Mouse (Mus musculus) heart, embryonic 10.5 days (tissue): ENCODE measurements around the gene Ccdc81. TPM values are rescaled to one million over a fixed set of nuclear protein-coding genes. Genes with fewer than 3 reads are reported as not detected.

Source experiments
- DNase-seq: peaks from one replicate; pipeline ENCODE4 v3.0.0-alpha.2; 2017; ENCODE audit warnings: low spot score
- H3K27ac ChIP-seq: fragments of 300-500 bp; sonication (generic); 2 replicates; pipeline ENCODE4 v1.5.1; 2016; ENCODE audit warnings: mild to moderate bottlenecking
- H3K27me3 ChIP-seq: fragments of 300-500 bp; sonication (generic); 2 replicates; pipeline ENCODE4 v1.6.1; 2016; ENCODE audit warnings: mild to moderate bottlenecking; ENCODE audit not compliant: poor library complexity, insufficient read depth, severe bottlenecking
- H3K36me3 ChIP-seq: fragments of 300-500 bp; sonication (generic); 2 replicates; pipeline ENCODE4 v1.6.1; 2016; ENCODE audit warnings: mild to moderate bottlenecking, moderate library complexity
- H3K4me1 ChIP-seq: fragments of 300-500 bp; sonication (generic); 2 replicates; pipeline ENCODE4 v1.6.1; 2016; ENCODE audit warnings: mild to moderate bottlenecking
- H3K4me3 ChIP-seq: fragments of 300-500 bp; sonication (generic); 2 replicates; pipeline ENCODE4 v1.5.1; 2016; ENCODE audit warnings: mild to moderate bottlenecking, moderate library complexity
- H3K9me3 ChIP-seq: fragments of 300-500 bp; sonication (generic); 2 replicates; pipeline ENCODE4 v1.6.1; 2016; ENCODE audit warnings: mild to moderate bottlenecking, moderate library complexity
- WGBS: fragments of 180-500 bp; shearing (Covaris S2); methylation state at CpG from one replicate; pipeline ENCODE4 v1.1.7; 2016; 5-methylcytosine and 5-hydroxymethylcytosine counted together
- polyA plus RNA-seq: library from polyadenylated mRNA; unstranded; fragments of >200 nt; fragmentation: Nextera tagmentation; extraction: Ambion mirVana; gene quantifications from 2 replicates; pipeline ENCODE4 v1.2.1, GENCODE M21; 2016

The Ccdc81 gene
- polyA plus RNA-seq, 1 experiment from 2014 or later: 0.05 TPM

DNA sequence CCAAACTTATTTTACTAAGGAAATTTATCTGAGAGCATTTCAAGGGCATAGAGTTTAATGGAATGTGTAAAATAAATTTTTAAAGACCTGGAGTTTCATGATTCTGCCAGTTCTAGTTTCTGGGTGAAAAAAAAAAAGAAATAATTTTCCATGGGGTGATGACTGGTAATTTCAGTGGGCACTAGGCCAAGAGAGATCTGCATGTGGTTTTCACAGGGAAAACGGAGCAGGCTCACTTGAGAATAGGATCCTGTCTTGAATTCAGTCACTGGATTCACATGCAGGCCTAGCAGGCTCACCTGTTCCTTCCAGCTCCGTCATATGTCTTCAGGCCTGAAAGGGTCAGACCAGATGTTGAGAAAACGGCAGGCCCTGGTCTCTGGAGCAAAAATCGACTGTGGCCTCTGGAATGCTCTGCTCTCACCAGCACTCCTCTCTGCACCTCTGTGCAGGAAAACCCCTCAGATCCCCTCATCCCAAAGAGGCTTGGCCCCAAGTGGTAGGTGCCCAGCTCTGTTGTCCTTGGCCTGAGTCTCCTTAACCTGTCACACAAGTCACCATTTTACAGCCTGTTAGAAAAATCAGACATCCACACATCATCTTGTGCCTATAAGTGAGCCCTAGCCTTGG lies 74.9 kb downstream of the Ccdc81 start:
- 75% methylated on average over 4 of the region's 4 CpGs for WGBS

More for the DNA sequence above, 74.9 kb downstream of the Ccdc81 start:
- H3K9me3 ChIP-seq: no peaks in the 10 kb centered on the region
- H3K27ac ChIP-seq: no peak overlapping the region
- no peaks in the 10 kb centered on the region for H3K36me3 ChIP-seq
- H3K27me3 ChIP-seq: no peaks in the 10 kb centered on the region
- DNase-seq: peak; percentile 52
- no peak overlapping the region for H3K4me3 ChIP-seq
- peaks cover 5% of the 10 kb centered on the region; the same call in 1 of the 2 replicates for H3K4me1 ChIP-seq

Other genes starting within 250 kb of the Ccdc81 start
- 131 and 136 TPM in 2 replicates for gene Hikeshi, start 37.6 kb upstream of the Ccdc81 start, polyA plus RNA-seq
- 59.8 and 74.4 TPM in 2 replicates for gene Eed, start 77.4 kb upstream of the Ccdc81 start, polyA plus RNA-seq
- gene Picalm, start 226.6 kb upstream of the Ccdc81 start, polyA plus RNA-seq: 29.5 and 29.8 TPM in 2 replicates